Mouse (Mus musculus) hindbrain, embryonic 13.5 days (tissue): ENCODE measurements at regions not wholly inside any gene's neighbourhood (a gene's known extent, or its start where the extent isn't known, plus 50 kb on each side); places are given as distances from the start of the nearest gene placed in this dataset.

ENCODE experiments used
- ATAC-seq: fragments of 200-750 bp; cut with Nextera tagmentation; 2 replicates; pipeline ENCODE4 v1.8.0; 2017; ENCODE audit warnings: moderate TSS enrichment; ENCODE audit not compliant: low FRiP score
- H3K27ac ChIP-seq: fragments of 300-500 bp; sonication (generic); 2 replicates; pipeline ENCODE4 v1.5.1; 2015; ENCODE audit warnings: inconsistent platforms, mild to moderate bottlenecking, moderate library complexity
- H3K27me3 ChIP-seq: fragments of 300-500 bp; sonication (generic); 2 replicates; pipeline ENCODE4 v1.6.1; 2015; ENCODE audit warnings: mild to moderate bottlenecking, inconsistent platforms
- H3K36me3 ChIP-seq: fragments of 300-500 bp; sonication (generic); 2 replicates; pipeline ENCODE4 v1.6.1; 2015; ENCODE audit warnings: mild to moderate bottlenecking, inconsistent platforms
- H3K4me1 ChIP-seq: fragments of 300-500 bp; sonication (generic); replicated peaks from 2 replicates; pipeline ENCODE4 v1.6.1; 2015; ENCODE audit warnings: inconsistent platforms
- H3K4me2 ChIP-seq: fragments of 300-500 bp; sonication (generic); 2 replicates; pipeline ENCODE4 v1.6.1; 2015; ENCODE audit warnings: inconsistent platforms, mild to moderate bottlenecking, moderate library complexity
- H3K4me3 ChIP-seq: fragments of 300-500 bp; sonication (generic); 2 replicates; pipeline ENCODE4 v1.5.1; 2015; ENCODE audit warnings: mild to moderate bottlenecking, inconsistent platforms
- H3K9ac ChIP-seq: fragments of 300-500 bp; sonication (generic); 2 replicates; pipeline ENCODE4 v1.6.1; 2015; ENCODE audit warnings: mild to moderate bottlenecking, inconsistent platforms
- H3K9me3 ChIP-seq: fragments of 300-500 bp; sonication (generic); 2 replicates; pipeline ENCODE4 v1.6.1; 2016; ENCODE audit warnings: inconsistent platforms
- WGBS: fragments of 180-500 bp; shearing (Covaris S2); methylation state at CpG from one replicate; pipeline ENCODE4 v1.1.7; 2015; 5-methylcytosine and 5-hydroxymethylcytosine counted together

- no peak overlapping the region for H3K4me3 ChIP-seq
- no peaks in the 10 kb centered on the region for H3K36me3 ChIP-seq
- 88% methylated on average over 3 of the region's 3 CpGs for WGBS
- H3K4me1 ChIP-seq, result no peaks in the 10 kb centered on the region
- no peaks in the 10 kb centered on the region for H3K27me3 ChIP-seq
- H3K4me2 ChIP-seq, result no peak overlapping the region
- H3K9me3 ChIP-seq, result no peaks in the 10 kb centered on the region
- no peak overlapping the region for H3K27ac ChIP-seq
- no peak for ATAC-seq
- H3K9ac ChIP-seq, result no peak overlapping the region
These were observed 63.4 kb upstream of the Jade1 start for GRCm38 (mm10) chr3:41492031-41492726.

- H3K27me3 ChIP-seq, result no peaks in the 10 kb centered on the region
- no peaks in the 10 kb centered on the region for H3K9me3 ChIP-seq
- H3K4me3 ChIP-seq, result no peak overlapping the region
- no peaks in the 10 kb centered on the region for H3K36me3 ChIP-seq
- ATAC-seq, result no peak
- no peak overlapping the region for H3K9ac ChIP-seq
- H3K27ac ChIP-seq, result no peak overlapping the region
- 93% methylated on average over 4 of the region's 4 CpGs for WGBS
- H3K4me1 ChIP-seq, result no peaks in the 10 kb centered on the region
- no peak overlapping the region for H3K4me2 ChIP-seq
These were observed 64.3 kb upstream of the Jade1 start for GRCm38 (mm10) chr3:41491185-41491584.

GRCm38 (mm10) chr3:41489998-41490397 lies 65.5 kb upstream of the Jade1 start:
- Histone ChIP-seq H3K4me1 (no peaks in the 10 kb centered on the region), H3K4me2 (no peak overlapping the region), H3K9ac (no peak overlapping the region), H3K36me3 (no peaks in the 10 kb centered on the region), H3K27ac (no peak overlapping the region), H3K27me3 (no peaks in the 10 kb centered on the region), H3K4me3 (no peak overlapping the region), H3K9me3 (no peaks in the 10 kb centered on the region)
- ATAC-seq, result no peak

- Histone ChIP-seq H3K4me3 (no peak overlapping the region), H3K9me3 (no peaks in the 10 kb centered on the region), H3K9ac (no peak overlapping the region), H3K4me2 (no peak overlapping the region), H3K36me3 (no peaks in the 10 kb centered on the region), H3K27ac (no peak overlapping the region), H3K27me3 (no peaks in the 10 kb centered on the region), H3K4me1 (no peaks in the 10 kb centered on the region)
- no peak for ATAC-seq
- 81% methylated on average over 3 of the region's 3 CpGs for WGBS
These were observed 66.0 kb upstream of the Jade1 start for GRCm38 (mm10) chr3:41489571-41489970.

GRCm38 (mm10) chr3:41488229-41488774 lies 67.2 kb upstream of the Jade1 start:
- WGBS, result 66% methylated on average over 1 of the region's 1 CpGs
- H3K9ac ChIP-seq, result no peak overlapping the region
- H3K4me1 ChIP-seq, result no peaks in the 10 kb centered on the region
- no peak for ATAC-seq
- no peak overlapping the region for H3K4me3 ChIP-seq
- H3K9me3 ChIP-seq, result no peaks in the 10 kb centered on the region
- no peaks in the 10 kb centered on the region for H3K36me3 ChIP-seq
- no peaks in the 10 kb centered on the region for H3K27me3 ChIP-seq
- no peak overlapping the region for H3K27ac ChIP-seq
- no peak overlapping the region for H3K4me2 ChIP-seq

GRCm38 (mm10) chr3:41484920-41485319 lies 70.6 kb upstream of the Jade1 start:
- 90% methylated on average over 9 of the region's 9 CpGs for WGBS
- Histone ChIP-seq H3K27me3 (no peaks in the 10 kb centered on the region), H3K4me3 (no peak overlapping the region), H3K9ac (no peak overlapping the region), H3K27ac (no peak overlapping the region), H3K4me1 (no peaks in the 10 kb centered on the region), H3K9me3 (no peaks in the 10 kb centered on the region), H3K4me2 (no peak overlapping the region), H3K36me3 (no peaks in the 10 kb centered on the region)
- ATAC-seq, result no peak

- no peaks in the 10 kb centered on the region for H3K36me3 ChIP-seq
- no peak overlapping the region for H3K4me2 ChIP-seq
- H3K4me3 ChIP-seq, result no peak overlapping the region
- no peaks in the 10 kb centered on the region for H3K9me3 ChIP-seq
- WGBS, result 85% methylated on average over 3 of the region's 3 CpGs
- H3K27ac ChIP-seq, result no peak overlapping the region
- no peaks in the 10 kb centered on the region for H3K4me1 ChIP-seq
- no peaks in the 10 kb centered on the region for H3K27me3 ChIP-seq
- ATAC-seq, result no peak
- H3K9ac ChIP-seq, result no peak overlapping the region
These were observed 71.9 kb upstream of the Jade1 start for GRCm38 (mm10) chr3:41483582-41483981.

GRCm38 (mm10) chr3:41482881-41483494 lies 72.5 kb upstream of the Jade1 start:
- Histone ChIP-seq H3K4me2 (no peak overlapping the region), H3K27ac (no peak overlapping the region), H3K4me1 (no peaks in the 10 kb centered on the region), H3K9me3 (no peaks in the 10 kb centered on the region), H3K27me3 (no peaks in the 10 kb centered on the region), H3K9ac (no peak overlapping the region), H3K36me3 (no peaks in the 10 kb centered on the region), H3K4me3 (no peak overlapping the region)
- ATAC-seq, result no peak
- 75% methylated on average over 5 of the region's 5 CpGs for WGBS

- Histone ChIP-seq H3K4me3 (no peak overlapping the region), H3K27ac (no peak overlapping the region), H3K4me2 (no peak overlapping the region), H3K9ac (no peak overlapping the region), H3K36me3 (no peaks in the 10 kb centered on the region), H3K9me3 (no peaks in the 10 kb centered on the region), H3K27me3 (no peaks in the 10 kb centered on the region), H3K4me1 (no peaks in the 10 kb centered on the region)
- 80% methylated on average over 3 of the region's 3 CpGs for WGBS
- ATAC-seq, result no peak
These were observed 75.3 kb upstream of the Jade1 start for GRCm38 (mm10) chr3:41480186-41480585.

GRCm38 (mm10) chr3:41478971-41479370 lies 76.6 kb upstream of the Jade1 start:
- no peak overlapping the region for H3K4me3 ChIP-seq
- no peak overlapping the region for H3K27ac ChIP-seq
- WGBS, result 98% methylated on average over 2 of the region's 2 CpGs
- no peak overlapping the region for H3K4me2 ChIP-seq
- H3K9me3 ChIP-seq, result no peaks in the 10 kb centered on the region
- no peaks in the 10 kb centered on the region for H3K4me1 ChIP-seq
- ATAC-seq, result no peak
- no peaks in the 10 kb centered on the region for H3K36me3 ChIP-seq
- H3K9ac ChIP-seq, result no peak overlapping the region
- no peaks in the 10 kb centered on the region for H3K27me3 ChIP-seq

- no peak overlapping the region for H3K4me2 ChIP-seq
- no peaks in the 10 kb centered on the region for H3K9me3 ChIP-seq
- H3K4me1 ChIP-seq, result no peaks in the 10 kb centered on the region
- no peak overlapping the region for H3K9ac ChIP-seq
- H3K27ac ChIP-seq, result no peak overlapping the region
- no peaks in the 10 kb centered on the region for H3K36me3 ChIP-seq
- ATAC-seq, result no peak
- H3K4me3 ChIP-seq, result no peak overlapping the region
- 94% methylated on average over 6 of the region's 6 CpGs for WGBS
- no peaks in the 10 kb centered on the region for H3K27me3 ChIP-seq
These were observed 79.0 kb upstream of the Jade1 start for GRCm38 (mm10) chr3:41476516-41476915.

GRCm38 (mm10) chr3:41472586-41472985 lies 82.9 kb upstream of the Jade1 start:
- no peaks in the 10 kb centered on the region for H3K4me1 ChIP-seq
- H3K4me3 ChIP-seq, result no peak overlapping the region
- H3K9me3 ChIP-seq, result no peaks in the 10 kb centered on the region
- no peak overlapping the region for H3K27ac ChIP-seq
- H3K27me3 ChIP-seq, result no peaks in the 10 kb centered on the region
- no peaks in the 10 kb centered on the region for H3K36me3 ChIP-seq
- H3K4me2 ChIP-seq, result no peak overlapping the region
- no peak overlapping the region for H3K9ac ChIP-seq
- 94% methylated on average over 3 of the region's 3 CpGs for WGBS
- ATAC-seq, result no peak

- Histone ChIP-seq H3K36me3 (no peaks in the 10 kb centered on the region), H3K4me2 (no peak overlapping the region), H3K4me3 (no peak overlapping the region), H3K27ac (no peak overlapping the region), H3K9me3 (no peaks in the 10 kb centered on the region), H3K4me1 (no peaks in the 10 kb centered on the region), H3K27me3 (no peaks in the 10 kb centered on the region), H3K9ac (no peak overlapping the region)
- WGBS, result 79% methylated on average over 6 of the region's 6 CpGs
- no peak for ATAC-seq
These were observed 86.4 kb upstream of the Jade1 start for GRCm38 (mm10) chr3:41469106-41469505.
